Mouse (Mus musculus) layer of hippocampus, postnatal 25 days (tissue): ENCODE results near the gene Bcr. TPM values are rescaled to one million over a fixed set of nuclear protein-coding genes. Genes with fewer than 3 reads are reported as not detected.
A peak's percentile ranks its signal among the peaks of the same experiment; 100 is the strongest.

Experiments used
- DNase-seq, 2 experiments: peaks; one replicate each; pipeline ENCODE4 v3.0.0; 2022; ENCODE audit warnings: mixed read lengths in 2 of 2, low spot score in 1 of 2; ENCODE audit errors: extremely low spot score in 1 of 2
- total RNA-seq, 2 experiments: library from RNA; stranded (reverse); gene quantifications; 2 replicates each; pipeline ENCODE4 v1.2.3; 2021

Gene Bcr
- total RNA-seq, 2 experiments from 2014 or later: 107 to 109 TPM

GRCm38 (mm10) chr10:75121028-75121427, 60.6 kb downstream of the Bcr start:
- no peak for DNase-seq

- DNase-seq: no peak
Measured at GRCm38 (mm10) chr10:75125577-75125976, 65.2 kb downstream of the Bcr start.

- peak in 1 of 2 experiments; percentile 48 for DNase-seq
Measured at GRCm38 (mm10) chr10:75129283-75129710, 68.9 kb downstream of the Bcr start.

- DNase-seq: no peak
Measured at GRCm38 (mm10) chr10:75130372-75131046, 70.1 kb downstream of the Bcr start.

GRCm38 (mm10) chr10:75131625-75132024, 71.2 kb downstream of the Bcr start:
- no peak for DNase-seq

- DNase-seq: no peak
Measured at GRCm38 (mm10) chr10:75134861-75135517, 74.6 kb downstream of the Bcr start.

GRCm38 (mm10) chr10:75135518-75136162, 75.2 kb downstream of the Bcr start:
- DNase-seq: no peak

GRCm38 (mm10) chr10:75137148-75137547, 76.8 kb downstream of the Bcr start:
- no peak for DNase-seq

GRCm38 (mm10) chr10:75145221-75145620, 84.8 kb downstream of the Bcr start:
- DNase-seq: no peak

- no peak for DNase-seq
Measured at GRCm38 (mm10) chr10:75146001-75146400, 85.6 kb downstream of the Bcr start.

- DNase-seq: no peak
Measured at GRCm38 (mm10) chr10:75146619-75147018, 86.2 kb downstream of the Bcr start.

GRCm38 (mm10) chr10:75148295-75148694, 87.9 kb downstream of the Bcr start:
- DNase-seq: no peak

- DNase-seq: no peak
Measured at GRCm38 (mm10) chr10:75150361-75150760, 90.0 kb downstream of the Bcr start.

- peak; percentile 40 to 70 for DNase-seq
Measured at GRCm38 (mm10) chr10:75151311-75151710, 90.9 kb downstream of the Bcr start.

- no peak for DNase-seq
Measured at GRCm38 (mm10) chr10:75156835-75157234, 96.4 kb downstream of the Bcr start.

- DNase-seq: no peak
Measured at GRCm38 (mm10) chr10:75157713-75158112, 97.3 kb downstream of the Bcr start.

- no peak for DNase-seq
Measured at GRCm38 (mm10) chr10:75158356-75158755, 98.0 kb downstream of the Bcr start.

- peak in 1 of 2 experiments; percentile 38 for DNase-seq
Measured at GRCm38 (mm10) chr10:75160171-75160900, 99.9 kb downstream of the Bcr start.

- no peak for DNase-seq
Measured at GRCm38 (mm10) chr10:75165825-75166481, 105.6 kb downstream of the Bcr start.

- DNase-seq: no peak
Measured at GRCm38 (mm10) chr10:75166601-75167000, 106.2 kb downstream of the Bcr start.
